Mouse (Mus musculus): ENCODE measurements around the gene Myh9. TPM values are rescaled to one million over a fixed set of nuclear protein-coding genes. Genes with fewer than 3 reads are reported as not detected.

Myh9 gene
- polyA plus RNA-seq, 1 experiment from 2014 or later: 53.7 TPM

DNA sequence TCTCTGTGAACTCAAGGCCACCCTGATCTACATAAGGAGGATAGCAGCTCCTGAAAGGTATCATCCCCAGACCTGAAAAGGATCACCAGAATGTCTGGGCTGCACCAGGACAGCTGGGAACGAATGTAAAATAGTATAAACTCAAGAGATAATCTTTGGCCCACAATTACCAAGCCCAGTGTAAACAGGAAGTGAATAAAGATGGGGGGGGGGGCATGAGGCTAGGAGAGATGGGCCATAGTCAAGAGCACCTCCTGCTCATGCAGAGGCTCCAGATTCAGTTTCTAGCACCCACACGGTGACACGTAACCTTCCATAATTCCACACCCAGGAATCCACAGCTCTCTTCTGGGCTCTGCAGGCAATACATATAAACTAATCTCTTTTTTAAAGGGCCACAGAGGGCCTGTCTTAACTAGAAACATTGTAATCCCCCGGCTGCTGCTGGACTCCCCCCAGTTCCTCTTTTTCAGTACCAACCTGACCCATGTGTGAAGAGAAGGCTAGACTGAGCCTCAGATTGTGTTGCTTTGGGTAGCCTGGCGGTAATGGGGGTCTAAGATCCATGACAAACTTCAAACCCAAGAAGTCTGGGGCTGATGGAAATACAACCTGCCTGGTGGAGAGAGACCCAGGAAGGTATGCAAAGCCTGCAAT lies 11.4 kb downstream of the Myh9 start:
- WGBS: 76% methylated on average over 5 of the region's 5 CpGs
- Histone ChIP-seq H3K27ac (replicated peaks; ENCODE audit: low read depth, low read length) (peak overlapping the region; percentile 52), H3K27me3 (replicated peaks; ENCODE audit: control insufficient read depth, insufficient read depth, low read length) (no peaks in the 10 kb centered on the region), H3K9ac (ENCODE audit: low read depth, low read length) (no peak overlapping the region), H3K4me3 (ENCODE audit: low read depth, low read length) (no peak overlapping the region), H3K4me2 (ENCODE audit: low read depth, low read length) (no peak overlapping the region), H3K9me3 (ENCODE audit: control insufficient read depth, low read length) (no peaks in the 10 kb centered on the region), H3K36me3 (ENCODE audit: control insufficient read depth, insufficient read depth, low read length) (0 out of 2 replicates have a peak, but pooled peaks cover 5% of the 10 kb centered on the region), H3K4me1 (ENCODE audit: control insufficient read depth, insufficient read depth, low read length) (peaks cover 14% of the 10 kb centered on the region)
- ATAC-seq (ENCODE audit: low read depth): no peak
- no peak for DNase-seq (ENCODE audit: low spot score)

GRCm38 (mm10) chr15:77829542-77829941 lies 12.4 kb downstream of the Myh9 start:
- Histone ChIP-seq H3K4me2 (ENCODE audit: low read depth, low read length) (no peak overlapping the region), H3K4me3 (ENCODE audit: low read depth, low read length) (no peak overlapping the region), H3K9me3 (ENCODE audit: control insufficient read depth, low read length) (no peaks in the 10 kb centered on the region), H3K27me3 (replicated peaks; ENCODE audit: control insufficient read depth, insufficient read depth, low read length) (no peaks in the 10 kb centered on the region), H3K27ac (replicated peaks; ENCODE audit: low read depth, low read length) (no peak overlapping the region), H3K4me1 (ENCODE audit: control insufficient read depth, insufficient read depth, low read length) (peaks cover 13% of the 10 kb centered on the region), H3K36me3 (ENCODE audit: control insufficient read depth, insufficient read depth, low read length) (0 out of 2 replicates have a peak, but pooled peaks cover 5% of the 10 kb centered on the region), H3K9ac (ENCODE audit: low read depth, low read length) (no peak overlapping the region)
- ATAC-seq (ENCODE audit: low read depth): no peak
- 88% methylated on average over 2 of the region's 2 CpGs for WGBS
- no peak for DNase-seq (ENCODE audit: low spot score)

DNA sequence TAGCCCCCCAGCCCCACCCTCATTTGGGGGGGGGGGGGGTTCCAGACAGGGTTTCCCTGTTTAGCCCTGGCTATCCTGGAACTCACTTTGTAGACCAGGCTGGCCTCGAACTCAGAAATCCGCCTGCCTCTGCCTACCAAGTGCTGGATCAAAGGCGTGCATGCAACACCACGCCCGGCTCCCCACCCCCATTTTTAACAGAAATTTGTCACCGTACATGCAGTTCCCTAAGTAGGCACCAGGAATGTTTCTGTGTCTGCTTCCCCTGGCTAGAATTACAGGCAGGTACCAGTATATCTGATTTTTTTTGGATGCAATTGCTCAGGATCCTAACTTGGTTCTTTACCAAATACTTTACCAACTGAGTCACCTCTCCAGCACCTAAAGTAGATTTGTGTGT lies 13.1 kb downstream of the Myh9 start:
- H3K36me3 ChIP-seq (ENCODE audit: control insufficient read depth, insufficient read depth, low read length): 0 out of 2 replicates have a peak, but pooled peaks cover 5% of the 10 kb centered on the region
- DNase-seq (ENCODE audit: low spot score) (no peak), ATAC-seq (ENCODE audit: low read depth) (no peak)
- no peak overlapping the region for H3K4me3 ChIP-seq (ENCODE audit: low read depth, low read length)
- no peak overlapping the region for H3K4me2 ChIP-seq (ENCODE audit: low read depth, low read length)
- H3K27me3 ChIP-seq (replicated peaks; ENCODE audit: control insufficient read depth, insufficient read depth, low read length): no peaks in the 10 kb centered on the region
- no peaks in the 10 kb centered on the region for H3K9me3 ChIP-seq (ENCODE audit: control insufficient read depth, low read length)
- peaks cover 17% of the 10 kb centered on the region for H3K4me1 ChIP-seq (ENCODE audit: control insufficient read depth, insufficient read depth, low read length)
- H3K27ac ChIP-seq (replicated peaks; ENCODE audit: low read depth, low read length): no peak overlapping the region
- 93% methylated on average over 6 of the region's 6 CpGs for WGBS
- H3K9ac ChIP-seq (ENCODE audit: low read depth, low read length): no peak overlapping the region

- Histone ChIP-seq H3K4me2 (ENCODE audit: low read depth, low read length) (no peak overlapping the region), H3K27ac (replicated peaks; ENCODE audit: low read depth, low read length) (peak overlapping the region; percentile 61), H3K4me1 (ENCODE audit: control insufficient read depth, insufficient read depth, low read length) (peaks cover 23% of the 10 kb centered on the region), H3K9me3 (ENCODE audit: control insufficient read depth, low read length) (no peaks in the 10 kb centered on the region), H3K36me3 (ENCODE audit: control insufficient read depth, insufficient read depth, low read length) (0 out of 2 replicates have a peak, but pooled peaks cover 5% of the 10 kb centered on the region), H3K27me3 (replicated peaks; ENCODE audit: control insufficient read depth, insufficient read depth, low read length) (no peaks in the 10 kb centered on the region), H3K9ac (ENCODE audit: low read depth, low read length) (0 out of 2 replicates have a peak overlapping the region, but pooled peaks have one; percentile 2), H3K4me3 (ENCODE audit: low read depth, low read length) (no peak overlapping the region)
- 91% methylated on average over 12 of the region's 12 CpGs for WGBS
- no peak for ATAC-seq (ENCODE audit: low read depth)
- DNase-seq (ENCODE audit: low spot score): no peak
These were observed 13.7 kb downstream of the Myh9 start for GRCm38 (mm10) chr15:77828242-77828641.

DNA sequence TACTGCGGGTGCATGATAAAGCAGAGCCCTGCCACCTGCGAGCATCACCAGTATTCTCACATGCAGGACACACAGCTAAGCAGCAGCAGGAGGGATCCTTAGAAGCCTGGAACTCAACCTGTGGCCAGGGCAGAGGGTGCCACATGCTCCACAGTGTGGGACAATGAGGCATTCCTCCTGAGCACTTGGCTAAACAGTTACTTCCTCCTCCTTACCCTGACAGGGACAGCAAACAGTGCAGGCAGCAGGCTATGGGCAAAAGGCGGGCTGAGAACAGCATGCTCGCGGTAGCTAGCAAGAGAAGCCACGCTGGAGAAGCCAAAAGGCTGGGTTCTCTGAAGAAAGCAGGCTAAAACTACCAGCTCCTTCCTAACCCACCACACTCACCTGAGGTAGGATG lies 14.2 kb downstream of the Myh9 start:
- Histone ChIP-seq H3K4me3 (ENCODE audit: low read depth, low read length) (no peak overlapping the region), H3K27me3 (replicated peaks; ENCODE audit: control insufficient read depth, insufficient read depth, low read length) (no peaks in the 10 kb centered on the region), H3K9ac (ENCODE audit: low read depth, low read length) (0 out of 2 replicates have a peak overlapping the region, but pooled peaks have one; percentile 2), H3K4me2 (ENCODE audit: low read depth, low read length) (no peak overlapping the region), H3K9me3 (ENCODE audit: control insufficient read depth, low read length) (no peaks in the 10 kb centered on the region), H3K27ac (replicated peaks; ENCODE audit: low read depth, low read length) (peak overlapping the region; percentile 61), H3K36me3 (ENCODE audit: control insufficient read depth, insufficient read depth, low read length) (0 out of 2 replicates have a peak, but pooled peaks cover 5% of the 10 kb centered on the region), H3K4me1 (ENCODE audit: control insufficient read depth, insufficient read depth, low read length) (peaks cover 27% of the 10 kb centered on the region)
- DNase-seq (ENCODE audit: low spot score) (no peak), ATAC-seq (ENCODE audit: low read depth) (no peak)
- WGBS: 26% methylated on average over 6 of the region's 6 CpGs

DNA sequence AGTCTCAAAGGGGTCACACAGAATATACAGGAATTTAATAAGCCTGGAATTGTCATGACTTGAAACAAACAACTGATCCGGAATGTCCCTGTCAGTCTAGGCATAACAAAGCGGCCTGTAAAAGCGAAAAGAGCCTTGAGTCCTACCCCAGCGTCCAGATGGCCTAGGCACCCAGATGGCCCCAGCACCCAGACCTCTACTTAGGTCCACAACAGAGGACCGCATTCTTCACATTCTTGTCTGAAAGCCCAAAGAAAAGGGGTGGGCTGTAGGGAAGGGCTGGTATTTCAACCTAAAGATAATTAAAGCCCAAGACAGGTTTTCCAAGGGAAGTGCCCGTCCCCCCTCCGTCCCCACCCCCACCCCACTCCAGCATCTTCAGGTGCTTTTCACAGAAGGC lies 14.6 kb downstream of the Myh9 start:
- H3K27ac ChIP-seq (replicated peaks; ENCODE audit: low read depth, low read length): peak overlapping the region; percentile 61
- H3K9ac ChIP-seq (ENCODE audit: low read depth, low read length): no peak overlapping the region
- peaks cover 32% of the 10 kb centered on the region for H3K4me1 ChIP-seq (ENCODE audit: control insufficient read depth, insufficient read depth, low read length)
- DNase-seq (ENCODE audit: low spot score): no peak
- H3K27me3 ChIP-seq (replicated peaks; ENCODE audit: control insufficient read depth, insufficient read depth, low read length): no peaks in the 10 kb centered on the region
- H3K9me3 ChIP-seq (ENCODE audit: control insufficient read depth, low read length): no peaks in the 10 kb centered on the region
- WGBS: 22% methylated on average over 7 of the region's 7 CpGs
- H3K4me2 ChIP-seq (ENCODE audit: low read depth, low read length): no peak overlapping the region
- 0 out of 2 replicates have a peak, but pooled peaks cover 5% of the 10 kb centered on the region for H3K36me3 ChIP-seq (ENCODE audit: control insufficient read depth, insufficient read depth, low read length)
- H3K4me3 ChIP-seq (ENCODE audit: low read depth, low read length): no peak overlapping the region
- ATAC-seq (ENCODE audit: low read depth): peak; percentile 48; the same call in 1 of the 2 replicates

- H3K9me3 ChIP-seq (ENCODE audit: control insufficient read depth, low read length): no peaks in the 10 kb centered on the region
- DNase-seq (ENCODE audit: low spot score): no peak
- no peak for ATAC-seq (ENCODE audit: low read depth)
- no peak overlapping the region for H3K27ac ChIP-seq (replicated peaks; ENCODE audit: low read depth, low read length)
- H3K4me1 ChIP-seq (ENCODE audit: control insufficient read depth, insufficient read depth, low read length): peaks cover 52% of the 10 kb centered on the region
- no peak overlapping the region for H3K4me3 ChIP-seq (ENCODE audit: low read depth, low read length)
- no peak overlapping the region for H3K9ac ChIP-seq (ENCODE audit: low read depth, low read length)
- no peaks in the 10 kb centered on the region for H3K27me3 ChIP-seq (replicated peaks; ENCODE audit: control insufficient read depth, insufficient read depth, low read length)
- no peak overlapping the region for H3K4me2 ChIP-seq (ENCODE audit: low read depth, low read length)
- WGBS: 93% methylated on average over 1 of the region's 1 CpGs
- H3K36me3 ChIP-seq (ENCODE audit: control insufficient read depth, insufficient read depth, low read length): no peaks in the 10 kb centered on the region
These were observed 16.6 kb downstream of the Myh9 start for GRCm38 (mm10) chr15:77825382-77825781.

DNA sequence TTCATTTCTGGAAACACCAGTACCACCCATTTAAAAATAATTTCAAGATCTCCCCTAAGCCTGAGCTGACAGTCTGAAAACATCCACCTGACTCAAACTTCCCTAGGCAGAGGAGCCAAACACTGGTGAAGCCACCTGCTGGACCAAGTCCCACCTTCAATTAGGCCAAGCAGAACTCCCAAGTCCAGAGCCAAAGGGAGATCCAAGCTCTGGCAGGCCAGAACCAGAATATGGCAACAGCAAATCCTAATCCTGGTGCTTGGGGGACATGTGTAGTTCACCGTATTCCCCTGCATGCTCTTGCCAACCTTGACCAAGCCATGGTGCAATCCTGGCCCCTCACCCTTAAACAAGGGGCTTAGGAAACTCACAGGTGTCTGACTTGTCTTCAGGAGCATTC lies 17.7 kb downstream of the Myh9 start:
- Histone ChIP-seq H3K4me2 (ENCODE audit: low read depth, low read length) (no peak overlapping the region), H3K36me3 (ENCODE audit: control insufficient read depth, insufficient read depth, low read length) (no peaks in the 10 kb centered on the region), H3K27me3 (replicated peaks; ENCODE audit: control insufficient read depth, insufficient read depth, low read length) (no peaks in the 10 kb centered on the region), H3K27ac (replicated peaks; ENCODE audit: low read depth, low read length) (no peak overlapping the region), H3K4me3 (ENCODE audit: low read depth, low read length) (no peak overlapping the region), H3K9ac (ENCODE audit: low read depth, low read length) (no peak overlapping the region), H3K9me3 (ENCODE audit: control insufficient read depth, low read length) (no peaks in the 10 kb centered on the region), H3K4me1 (ENCODE audit: control insufficient read depth, insufficient read depth, low read length) (peaks cover 61% of the 10 kb centered on the region)
- WGBS: 92% methylated on average over 1 of the region's 1 CpGs
- DNase-seq (ENCODE audit: low spot score) (no peak), ATAC-seq (ENCODE audit: low read depth) (no peak)

- ATAC-seq (ENCODE audit: low read depth) (no peak), DNase-seq (ENCODE audit: low spot score) (no peak)
- peaks cover 61% of the 10 kb centered on the region for H3K4me1 ChIP-seq (ENCODE audit: control insufficient read depth, insufficient read depth, low read length)
- 49% methylated on average over 3 of the region's 3 CpGs for WGBS
- H3K36me3 ChIP-seq (ENCODE audit: control insufficient read depth, insufficient read depth, low read length): no peaks in the 10 kb centered on the region
- no peaks in the 10 kb centered on the region for H3K9me3 ChIP-seq (ENCODE audit: control insufficient read depth, low read length)
- no peaks in the 10 kb centered on the region for H3K27me3 ChIP-seq (replicated peaks; ENCODE audit: control insufficient read depth, insufficient read depth, low read length)
- H3K9ac ChIP-seq (ENCODE audit: low read depth, low read length): no peak overlapping the region
- H3K4me3 ChIP-seq (ENCODE audit: low read depth, low read length): no peak overlapping the region
- peak overlapping the region; percentile 33 for H3K27ac ChIP-seq (replicated peaks; ENCODE audit: low read depth, low read length)
- H3K4me2 ChIP-seq (ENCODE audit: low read depth, low read length): no peak overlapping the region
These were observed 18.3 kb downstream of the Myh9 start for GRCm38 (mm10) chr15:77823634-77824033.

Data from embryonic facial prominence, embryonic 14.5 days (tissue).